Mouse (Mus musculus) forebrain, postnatal 0 days (tissue): ENCODE measurements around the gene Efna2. TPM values are rescaled to one million over a fixed set of nuclear protein-coding genes. Genes with fewer than 3 reads are reported as not detected.

Source experiments
- ATAC-seq: fragments of 200-750 bp; cut with Nextera tagmentation; 2 replicates; pipeline ENCODE4 v1.8.0; 2017; ENCODE audit warnings: mild to moderate bottlenecking, moderate library complexity
- DNase-seq: peaks from one replicate; pipeline ENCODE4 v3.0.0-alpha.2; 2015
- H3K27ac ChIP-seq: fragments of 300-500 bp; sonication (generic); 2 replicates; pipeline ENCODE4 v1.5.1; 2014; ENCODE audit warnings: low read depth, mild to moderate bottlenecking, antibody characterized with exemption, low read length, moderate library complexity, mixed read lengths
- H3K27me3 ChIP-seq: fragments of 300-500 bp; sonication (generic); 2 replicates; pipeline ENCODE4 v1.6.1; 2014; ENCODE audit warnings: mild to moderate bottlenecking, low read length, mixed read lengths; ENCODE audit not compliant: insufficient read depth
- H3K36me3 ChIP-seq: fragments of 300-500 bp; sonication (generic); 2 replicates; pipeline ENCODE4 v1.6.1; 2014; ENCODE audit warnings: mild to moderate bottlenecking, moderate library complexity; ENCODE audit not compliant: insufficient read depth
- H3K4me1 ChIP-seq: fragments of 300-500 bp; sonication (generic); 2 replicates; pipeline ENCODE4 v1.6.1; 2014; ENCODE audit warnings: antibody characterized with exemption; ENCODE audit not compliant: insufficient read depth
- H3K4me2 ChIP-seq: fragments of 300-500 bp; sonication (generic); 2 replicates; pipeline ENCODE4 v1.6.1; 2014; ENCODE audit warnings: low read depth, mild to moderate bottlenecking, moderate library complexity
- H3K4me3 ChIP-seq: fragments of 300-500 bp; sonication (generic); 2 replicates; pipeline ENCODE4 v1.5.1; 2014; ENCODE audit warnings: low read depth, low read length, mixed read lengths
- H3K9ac ChIP-seq: fragments of 300-500 bp; sonication (generic); 2 replicates; pipeline ENCODE4 v1.6.1; 2014; ENCODE audit warnings: mild to moderate bottlenecking
- H3K9me3 ChIP-seq: fragments of 300-500 bp; sonication (generic); 2 replicates; pipeline ENCODE4 v1.6.1; 2016; ENCODE audit warnings: low read length
- CTCF ChIP-seq: sonication (generic); IDR thresholded peaks from 2 replicates; pipeline ENCODE4 v1.5.1; 2016; ENCODE audit warnings: antibody characterized with exemption, control low read depth, low read depth
- whole genome bisulfite sequencing: fragments of 180-500 bp; shearing (Covaris S2); extraction: QIAGEN DNeasy Blood & Tissue Kit; methylation state at CpG from one replicate; pipeline ENCODE4 v1.1.7; 2014; 5-methylcytosine and 5-hydroxymethylcytosine counted together
- polyA plus RNA-seq: library from polyadenylated mRNA; unstranded; fragments of >200 nt; fragmentation: Nextera tagmentation; extraction: Ambion mirVana; gene quantifications from 2 replicates; pipeline ENCODE4 v1.2.1, GENCODE M21; 2015
- total RNA-seq: library from RNA; depleted of rRNA; stranded (reverse); fragments of >200 nt; gene quantifications from 2 replicates; pipeline ENCODE4 v1.2.3, GENCODE M21; 2014

Efna2 gene
- total and polyA plus RNA-seq, 2 experiments from 2014 or later: 29.0 to 31.3 TPM

- no peak for TF ChIP-seq CTCF
- DNase-seq (no peak), ATAC-seq (no peak)
- Histone ChIP-seq H3K9ac (no peak overlapping the region), H3K27ac (no peak overlapping the region), H3K4me1 (peaks cover 8% of the 10 kb centered on the region; the same call in 1 of the 2 replicates), H3K36me3 (peaks cover 2% of the 10 kb centered on the region; the same call in 1 of the 2 replicates), H3K4me2 (no peak overlapping the region), H3K4me3 (no peak overlapping the region), H3K27me3 (no peaks in the 10 kb centered on the region), H3K9me3 (no peaks in the 10 kb centered on the region)
- 59% methylated on average over 6 of the region's 6 CpGs for WGBS
These were observed 14.7 kb downstream of the Efna2 start for GRCm38 (mm10) chr10:80193976-80194375.

- H3K4me3 ChIP-seq: no peak overlapping the region
- no peak overlapping the region for H3K4me2 ChIP-seq
- ATAC-seq (no peak), DNase-seq (no peak)
- no peak overlapping the region for H3K27ac ChIP-seq
- no peaks in the 10 kb centered on the region for H3K9me3 ChIP-seq
- peaks cover 8% of the 10 kb centered on the region; the same call in 1 of the 2 replicates for H3K4me1 ChIP-seq
- H3K36me3 ChIP-seq: no peaks in the 10 kb centered on the region
- TF ChIP-seq CTCF: no peak
- 20% methylated on average over 8 of the region's 8 CpGs for WGBS
- no peaks in the 10 kb centered on the region for H3K27me3 ChIP-seq
- H3K9ac ChIP-seq: no peak overlapping the region
These were observed 15.2 kb downstream of the Efna2 start for GRCm38 (mm10) chr10:80194441-80194840.

- no peak for DNase-seq
- Histone ChIP-seq H3K4me2 (no peak overlapping the region), H3K36me3 (no peaks in the 10 kb centered on the region), H3K4me3 (no peak overlapping the region), H3K27ac (no peak overlapping the region), H3K4me1 (no peaks in the 10 kb centered on the region), H3K9me3 (no peaks in the 10 kb centered on the region), H3K27me3 (no peaks in the 10 kb centered on the region), H3K9ac (no peak overlapping the region)
- WGBS: 84% methylated on average over 1 of the region's 1 CpGs
- no peak for ATAC-seq
- no peak for TF ChIP-seq CTCF
These were observed 16.9 kb downstream of the Efna2 start for GRCm38 (mm10) chr10:80196167-80196566.

DNA sequence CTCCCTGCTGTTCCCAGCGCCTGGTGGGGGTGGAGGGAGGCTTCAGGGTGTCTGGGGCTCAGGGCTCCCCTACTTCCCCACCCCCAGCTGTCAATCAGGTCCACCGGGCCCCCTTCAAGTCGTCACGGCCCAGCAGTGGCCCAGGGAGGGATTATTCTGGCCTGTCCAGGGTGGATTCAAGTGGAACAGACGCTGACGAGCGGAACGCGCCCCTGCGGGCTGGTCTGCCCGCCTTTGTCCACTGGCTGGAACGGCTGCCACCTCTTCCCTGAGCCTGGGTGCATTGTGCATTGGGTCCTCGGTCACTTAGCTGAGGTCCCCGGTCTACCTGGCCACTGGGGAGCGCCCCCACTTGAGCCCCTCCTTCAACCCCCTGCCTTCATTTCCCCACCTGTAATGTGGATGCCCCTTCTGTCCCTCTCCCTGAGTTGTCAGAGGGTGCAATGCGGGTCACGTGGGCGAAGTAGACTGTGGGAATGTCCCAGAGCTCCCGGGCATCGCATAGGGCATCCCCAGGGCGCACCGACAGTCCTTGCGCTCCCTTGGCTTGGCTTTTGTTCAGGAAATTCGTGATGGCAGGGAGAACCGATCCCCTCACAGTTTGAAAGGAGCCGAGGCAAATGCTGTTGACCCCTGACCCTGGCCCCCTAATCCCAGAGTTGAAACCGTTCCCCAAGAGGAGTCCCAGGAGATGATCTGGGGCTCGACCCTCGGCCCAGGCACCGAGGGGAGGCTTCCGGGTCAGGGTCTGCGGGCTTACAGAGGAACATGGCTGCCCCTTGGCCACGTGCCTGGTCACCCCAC is 17.7 kb downstream of the Efna2 start:
- no peak for TF ChIP-seq CTCF
- WGBS: 42% methylated on average over 33 of the region's 33 CpGs
- H3K4me2 ChIP-seq: no peak overlapping the region
- DNase-seq (no peak), ATAC-seq (no peak)
- H3K27ac ChIP-seq: no peak overlapping the region
- H3K4me1 ChIP-seq: no peaks in the 10 kb centered on the region
- no peaks in the 10 kb centered on the region for H3K9me3 ChIP-seq
- no peak overlapping the region for H3K4me3 ChIP-seq
- no peaks in the 10 kb centered on the region for H3K27me3 ChIP-seq
- H3K36me3 ChIP-seq: no peaks in the 10 kb centered on the region
- no peak overlapping the region for H3K9ac ChIP-seq

GRCm38 (mm10) chr10:80199440-80200008 is 20.2 kb downstream of the Efna2 start:
- no peaks in the 10 kb centered on the region for H3K27me3 ChIP-seq
- 56% methylated on average over 3 of the region's 3 CpGs for WGBS

GRCm38 (mm10) chr10:80200485-80200884 is 21.2 kb downstream of the Efna2 start:
- H3K27me3 ChIP-seq: no peaks in the 10 kb centered on the region
- no peaks in the 10 kb centered on the region for H3K9me3 ChIP-seq

More at GRCm38 (mm10) chr10:80199440-80200008, 20.2 kb downstream of the Efna2 start:
- Histone ChIP-seq H3K4me3 (no peak overlapping the region), H3K4me2 (no peak overlapping the region), H3K4me1 (no peaks in the 10 kb centered on the region), H3K36me3 (no peaks in the 10 kb centered on the region), H3K27ac (no peak overlapping the region), H3K9me3 (no peaks in the 10 kb centered on the region), H3K9ac (no peak overlapping the region)
- DNase-seq: peak; percentile 73
- ATAC-seq: peak; percentile 83
- peak; percentile 83 for TF ChIP-seq CTCF

DNA sequence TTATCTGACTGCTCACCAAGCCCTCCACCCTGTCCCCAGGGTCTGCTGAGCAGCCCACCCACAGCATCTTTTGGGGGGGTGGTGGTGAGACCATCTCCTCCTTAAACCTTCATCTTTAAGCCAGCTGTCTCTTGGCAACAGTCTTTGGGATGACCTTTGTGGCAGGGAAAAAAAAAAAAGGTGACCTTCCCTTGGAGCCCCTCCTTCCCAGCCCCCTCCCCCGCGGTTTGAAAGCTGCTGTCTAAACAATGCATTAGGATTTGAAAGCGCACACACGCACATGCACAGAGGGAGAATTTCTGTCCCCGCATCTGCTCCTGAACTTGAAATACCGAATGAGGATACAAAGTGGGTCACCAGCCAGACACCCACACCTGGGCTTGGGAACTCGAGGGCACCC is 24.8 kb downstream of the Efna2 start:
- ATAC-seq: no peak
- Histone ChIP-seq H3K4me3 (no peak overlapping the region), H3K27ac (no peak overlapping the region), H3K9ac (no peak overlapping the region; the same call in 1 of the 2 replicates), H3K27me3 (no peaks in the 10 kb centered on the region), H3K4me1 (peaks cover 5% of the 10 kb centered on the region; the same call in 1 of the 2 replicates), H3K36me3 (no peaks in the 10 kb centered on the region), H3K9me3 (no peaks in the 10 kb centered on the region), H3K4me2 (no peak overlapping the region)
- no peak for DNase-seq
- TF ChIP-seq CTCF: no peak
- WGBS: 13% methylated on average over 7 of the region's 7 CpGs

More at GRCm38 (mm10) chr10:80200485-80200884, 21.2 kb downstream of the Efna2 start:
- H3K4me1 ChIP-seq: no peaks in the 10 kb centered on the region
- H3K36me3 ChIP-seq: no peaks in the 10 kb centered on the region
- no peak overlapping the region for H3K4me3 ChIP-seq
- H3K9ac ChIP-seq: no peak overlapping the region
- H3K27ac ChIP-seq: no peak overlapping the region
- TF ChIP-seq CTCF: no peak
- DNase-seq (no peak), ATAC-seq (no peak)
- 77% methylated on average over 6 of the region's 6 CpGs for WGBS
- no peak overlapping the region for H3K4me2 ChIP-seq
